Comparison of ENCODE assay signal across 10 mouse cellular contexts in genomic region chr3:84059261-84059660, GRCm38 (mm10). TPM values are rescaled to one million over a fixed set of nuclear protein-coding genes. Genes with fewer than 3 reads are reported as not detected.
DNase-seq lines count a peak whose midpoint lies in the region; ATAC-seq and TF ChIP-seq lines count a peak whose summit lies in the region.
"Had no signal": no experiment of that assay in that cellular context is flagged by ENCODE, and none has a peak within 500 bp of the region (broad histone marks: within the 10 kb centered on the region; RNA-seq: fewer than 3 reads in every experiment).

No protein-coding gene starts in this region.

- no peak overlapping the region for H3K4me3 ChIP-seq in hindbrain, embryonic 11.5 days (ENCODE audit: low read depth, low read length)
- H3K4me3 ChIP-seq in hindbrain, embryonic 16.5 days (ENCODE audit: low read length) = no peak overlapping the region
- H3K4me3 ChIP-seq in limb, embryonic 12.5 days (replicated peaks) = no peak overlapping the region
- H3K4me3 ChIP-seq in liver, postnatal 0 days (ENCODE audit: low read depth, low read length) = no peak overlapping the region
- no peak overlapping the region for H3K4me3 ChIP-seq in liver, embryonic 12.5 days

- no peaks in the 10 kb centered on the region for H3K27me3 ChIP-seq in hindbrain, embryonic 11.5 days (ENCODE audit: control insufficient read depth, insufficient read depth, low read length)
- H3K27me3 ChIP-seq in hindbrain, embryonic 16.5 days (replicated peaks; ENCODE audit: control insufficient read depth, insufficient read depth, low read length) = no peaks in the 10 kb centered on the region
- H3K27me3 ChIP-seq in limb, embryonic 12.5 days = no peaks in the 10 kb centered on the region
- no peaks in the 10 kb centered on the region for H3K27me3 ChIP-seq in liver, postnatal 0 days (ENCODE audit: insufficient read depth, low read length)
- H3K27me3 ChIP-seq in liver, embryonic 12.5 days (replicated peaks) = no peaks in the 10 kb centered on the region

- no peak overlapping the region for H3K4me2 ChIP-seq in hindbrain, embryonic 11.5 days (replicated peaks; ENCODE audit: low read depth, low read length)
- H3K4me2 ChIP-seq in hindbrain, embryonic 16.5 days (ENCODE audit: low read length) = no peak overlapping the region
- peak overlapping the region; percentile 40 for H3K4me2 ChIP-seq in limb, embryonic 12.5 days
- H3K4me2 ChIP-seq in liver, postnatal 0 days (ENCODE audit: low read depth, low read length) = no peak overlapping the region
- no peak overlapping the region for H3K4me2 ChIP-seq in liver, embryonic 12.5 days

- DNase-seq in hindbrain, embryonic 11.5 days (ENCODE audit: low spot score) = peak; percentile 21
- peak; percentile 61 for DNase-seq in 3T3-L1 (ENCODE audit: low read depth, low spot score)
- DNase-seq in embryo, embryonic 11 days = peak; percentile 62
- DNase-seq in liver, postnatal 0 days = no peak
- DNase-seq: cerebellum, adult 18-20 months; kidney, adult 9 months had no signal

- TF ChIP-seq EP300 in liver, postnatal 0 days (IDR thresholded peaks at IDR 0.05; ENCODE audit: low read depth) = no peak

- H3K27ac ChIP-seq in hindbrain, embryonic 11.5 days (ENCODE audit: low read depth, low read length) = no peak overlapping the region
- no peak overlapping the region for H3K27ac ChIP-seq in hindbrain, embryonic 16.5 days (ENCODE audit: low read depth, low read length)
- peak overlapping the region; percentile 80 for H3K27ac ChIP-seq in limb, embryonic 12.5 days
- no peak overlapping the region for H3K27ac ChIP-seq in liver, postnatal 0 days (ENCODE audit: low read depth)
- no peak overlapping the region for H3K27ac ChIP-seq in liver, embryonic 12.5 days

- no peaks in the 10 kb centered on the region for H3K9me3 ChIP-seq in hindbrain, embryonic 11.5 days (ENCODE audit: control insufficient read depth, low read length)
- H3K9me3 ChIP-seq in hindbrain, embryonic 16.5 days (ENCODE audit: control insufficient read depth, low read length) = no peaks in the 10 kb centered on the region
- peaks cover 16% of the 10 kb centered on the region; the same call in 1 of the 2 replicates for H3K9me3 ChIP-seq in limb, embryonic 12.5 days
- H3K9me3 ChIP-seq in liver, postnatal 0 days (ENCODE audit: low read length) = no peaks in the 10 kb centered on the region; the same call in 1 of the 2 replicates
- H3K9me3 ChIP-seq in liver, embryonic 12.5 days (replicated peaks) = no peaks in the 10 kb centered on the region

- no peaks in the 10 kb centered on the region for H3K36me3 ChIP-seq in hindbrain, embryonic 11.5 days (ENCODE audit: control insufficient read depth, insufficient read depth, low read length)
- H3K36me3 ChIP-seq in hindbrain, embryonic 16.5 days (ENCODE audit: control insufficient read depth, insufficient read depth, low read length) = no peaks in the 10 kb centered on the region
- no peaks in the 10 kb centered on the region for H3K36me3 ChIP-seq in limb, embryonic 12.5 days
- no peaks in the 10 kb centered on the region for H3K36me3 ChIP-seq in liver, postnatal 0 days (replicated peaks; ENCODE audit: insufficient read depth, low read length)
- no peaks in the 10 kb centered on the region for H3K36me3 ChIP-seq in liver, embryonic 12.5 days

- no peak for TF ChIP-seq CTCF in liver, postnatal 0 days (IDR thresholded peaks at IDR 0.05; ENCODE audit: low read depth)

- WGBS in hindbrain, embryonic 11.5 days = 58% methylated on average over 13 of the region's 13 CpGs
- whole genome bisulfite sequencing in hindbrain, embryonic 16.5 days = 54% methylated on average over 13 of the region's 13 CpGs
- WGBS in limb, embryonic 12.5 days = 20% methylated on average over 13 of the region's 13 CpGs
- WGBS in liver, postnatal 0 days (ENCODE audit: insufficient replicate concordance) = 73% methylated on average over 13 of the region's 13 CpGs
- 80% methylated on average over 13 of the region's 13 CpGs for WGBS in liver, embryonic 12.5 days (ENCODE audit: insufficient replicate concordance)

- no peak overlapping the region for H3K9ac ChIP-seq in hindbrain, embryonic 11.5 days (ENCODE audit: low read depth, low read length)
- no peak overlapping the region for H3K9ac ChIP-seq in hindbrain, embryonic 16.5 days (ENCODE audit: low read depth, low read length)
- no peak overlapping the region for H3K9ac ChIP-seq in limb, embryonic 12.5 days (replicated peaks)
- no peak overlapping the region for H3K9ac ChIP-seq in liver, postnatal 0 days (replicated peaks)
- H3K9ac ChIP-seq in liver, embryonic 12.5 days = no peak overlapping the region

- no peaks in the 10 kb centered on the region for H3K4me1 ChIP-seq in hindbrain, embryonic 11.5 days (replicated peaks; ENCODE audit: control insufficient read depth, insufficient read depth, low read length)
- H3K4me1 ChIP-seq in hindbrain, embryonic 16.5 days (ENCODE audit: control insufficient read depth, insufficient read depth, low read depth, low read length) = peaks cover 2% of the 10 kb centered on the region; the same call in 1 of the 2 replicates
- H3K4me1 ChIP-seq in limb, embryonic 12.5 days (replicated peaks) = peaks cover 28% of the 10 kb centered on the region
- peaks cover 23% of the 10 kb centered on the region for H3K4me1 ChIP-seq in liver, postnatal 0 days (ENCODE audit: insufficient read depth)
- H3K4me1 ChIP-seq in liver, embryonic 12.5 days = peaks cover 4% of the 10 kb centered on the region; the same call in 1 of the 2 replicates

- no peak for ATAC-seq in hindbrain, embryonic 11.5 days (ENCODE audit: low FRiP score)
- ATAC-seq in hindbrain, embryonic 16.5 days = no peak
- peak; percentile 89 for ATAC-seq in limb, embryonic 12.5 days (ENCODE audit: insufficient number of reproducible peaks, insufficient read depth, low FRiP score, low TSS enrichment, low read depth)
- no peak for ATAC-seq in liver, postnatal 0 days
- ATAC-seq in liver, embryonic 12.5 days = no peak
- ATAC-seq: activated CD4-positive, CD25-positive, alpha-beta regulatory T cell, adult 4 months had no signal

RNA-seq across cellular contexts. Expression of gene Tmem131l, which starts 19.3 kb away (rescaled TPM):
- 75.8 and 89.0 TPM in 2 replicates for polyA plus RNA-seq in hindbrain, embryonic 11.5 days (2014; fragmentation: Nextera tagmentation; extraction: Ambion mirVana)
- polyA plus RNA-seq in hindbrain, embryonic 16.5 days (2015; fragmentation: Nextera tagmentation; extraction: Ambion mirVana) = 34.6 and 45.2 TPM in 2 replicates
- polyA plus RNA-seq in limb, embryonic 12.5 days (2016; fragmentation: Nextera tagmentation; extraction: Ambion mirVana) = 68.1 and 72.0 TPM in 2 replicates
- 19.1 and 20.2 TPM in 2 replicates for polyA plus RNA-seq in liver, postnatal 0 days (2015; fragmentation: Nextera tagmentation; extraction: Ambion mirVana)
- 30.3 and 32.0 TPM in 2 replicates for polyA plus RNA-seq in liver, embryonic 12.5 days (2016; fragmentation: Nextera tagmentation; extraction: Ambion mirVana)
